Mouse (Mus musculus) inflammation-experienced regulatory T-cells (primary cell): Measurements from ENCODE around the gene Tnfsf10. TPM values are rescaled to one million over a fixed set of nuclear protein-coding genes. Genes with fewer than 3 reads are reported as not detected.

Experiments used
- polyA plus RNA-seq, 2 experiments: library from polyadenylated mRNA; unstranded; fragments of 100-300 nt; shearing (Covaris generic); gene quantifications; one replicate each; pipeline ENCODE4 v1.2.1; 2017

Gene Tnfsf10
- 10 to 100 TPM; 20.8 to 31.6 TPM for polyA plus RNA-seq

DNA sequence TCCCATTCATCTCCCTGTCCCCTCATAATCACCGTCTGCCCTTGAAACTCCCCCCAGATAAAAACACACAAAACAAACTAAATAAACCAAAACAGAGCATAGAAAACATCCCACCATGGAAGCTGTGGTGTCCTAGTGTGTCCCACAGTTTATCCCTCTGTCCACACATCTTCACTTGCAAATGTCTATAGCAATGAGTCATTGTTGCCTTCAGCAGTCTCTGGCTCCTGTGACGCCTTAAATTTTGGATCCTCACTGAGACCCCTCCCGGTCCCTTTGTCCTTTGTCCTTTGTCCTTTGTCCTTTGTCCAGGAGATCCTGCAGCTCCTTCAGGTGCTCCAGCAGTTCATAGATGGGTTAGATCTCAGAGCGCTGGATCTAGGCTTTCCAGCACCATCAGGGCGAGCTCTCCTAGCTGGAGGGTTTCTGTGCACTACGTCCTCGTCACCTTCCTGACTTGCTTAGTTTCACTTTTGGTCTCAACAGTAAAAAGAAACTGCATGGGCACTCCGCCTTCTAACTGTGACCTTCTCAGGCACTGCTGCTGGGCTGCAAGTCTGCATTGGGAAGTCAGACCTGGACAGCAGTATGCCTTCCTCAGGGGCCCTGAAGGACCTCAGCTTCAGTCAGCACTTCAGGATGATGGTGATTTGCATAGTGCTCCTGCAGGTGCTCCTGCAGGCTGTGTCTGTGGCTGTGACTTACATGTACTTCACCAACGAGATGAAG lies at the start of gene Tnfsf10:
Gene Tnfsf10 (plus strand): TSS at position 470 of the 729 bp plus-strand sequence.

GRCm38 (mm10) chr3:27371276-27371621 lies 54.4 kb downstream of the Tnfsf10 start, which contains the start of gene Ghsr:
Ghsr (plus strand) TSS chr3:27371351.

Other genes with a start within 250 kb of the Tnfsf10 start
- 1 to 10 TPM; 3.3 to 4.2 TPM for gene Ect2, start 163.2 kb upstream of the Tnfsf10 start, polyA plus RNA-seq
- gene Nceh1, start 134.1 kb upstream of the Tnfsf10 start, polyA plus RNA-seq = 10 to 100 TPM; 23.1 to 24.2 TPM
- under 1 TPM in 1 of 2 experiments, not detected in 1; 0.39 TPM for gene Ghsr, start 54.3 kb downstream of the Tnfsf10 start, polyA plus RNA-seq